Mouse (Mus musculus) ES-Bruce4 (cell line): Measurements from ENCODE around the gene Churc1.

Experiments
- CTCF ChIP-seq: IDR thresholded peaks from one replicate; pipeline ENCODE4 v1.8.1; 2011; ENCODE audit warnings: low read depth, low read length
- EP300 ChIP-seq: IDR thresholded peaks from 2 replicates; pipeline ENCODE4 v1.6.1; 2011; ENCODE audit warnings: low read depth, low read length; ENCODE audit not compliant: insufficient read depth
- POLR2A ChIP-seq: IDR thresholded peaks from one replicate; pipeline ENCODE4 v1.8.1; 2011; ENCODE audit warnings: low read length; ENCODE audit not compliant: insufficient read depth

DNA sequence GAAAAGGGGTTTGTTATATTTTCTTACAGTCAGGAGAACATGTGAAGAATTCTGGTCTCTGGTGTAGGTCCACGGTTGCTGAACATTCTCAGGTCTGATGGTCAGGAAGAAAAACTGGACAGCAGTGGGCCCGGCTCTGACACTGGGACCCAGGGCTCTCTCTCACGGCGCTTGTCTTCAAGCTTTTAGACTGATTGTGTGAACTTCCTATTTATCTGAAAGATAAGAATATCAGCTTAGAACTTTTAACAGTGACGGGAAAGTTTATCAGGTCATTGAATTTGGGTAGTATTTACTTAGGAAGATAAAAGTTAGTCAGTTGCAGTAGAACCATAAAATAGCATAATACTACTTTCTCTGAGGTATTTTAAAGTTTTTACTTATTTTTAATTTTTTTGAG, 11.6 kb downstream of the Churc1 start:
- TF ChIP-seq CTCF: no peak
- TF ChIP-seq POLR2A: no peak
- TF ChIP-seq EP300: no peak
